Mouse (Mus musculus): Measurements from ENCODE around the gene Gapdhs. TPM values are rescaled to one million over a fixed set of nuclear protein-coding genes. Genes with fewer than 3 reads are reported as not detected.
A peak's percentile ranks its signal among the peaks of the same experiment; 100 is the strongest.
"Not testable (repeated sequence)": the region's sequence is repeated elsewhere in the genome, so short reads cannot be mapped to it uniquely, and the experiment has no call there.

Gapdhs gene
- polyA plus RNA-seq, 1 experiment from 2014 or later: 1.2 TPM

GRCm38 (mm10) chr7:30751086-30751669, 7.7 kb upstream of the Gapdhs start, which contains the start of gene Sbsn:
Gene Sbsn, plus strand, starts transcription at chr7:30751471.
- H3K27me3 ChIP-seq (ENCODE audit: control insufficient read depth, insufficient read depth, low read length): no peaks in the 10 kb centered on the region
- H3K36me3 ChIP-seq (ENCODE audit: control insufficient read depth, insufficient read depth, low read length): 0 out of 2 replicates have a peak, but pooled peaks cover 7% of the 10 kb centered on the region
- no peak within 1 kb of the TSS for H3K9ac ChIP-seq (replicated peaks; ENCODE audit: low read depth, low read length)
- H3K4me1 ChIP-seq (ENCODE audit: control insufficient read depth, insufficient read depth, low read length): no peaks in the 10 kb centered on the region
- 0 out of 2 replicates have a peak, but pooled peaks cover 4% of the 10 kb centered on the region for H3K9me3 ChIP-seq (ENCODE audit: control insufficient read depth, low read length)
- H3K4me3 ChIP-seq (ENCODE audit: low read depth, low read length): no peak within 1 kb of the TSS
- H3K4me2 ChIP-seq (ENCODE audit: low read depth, low read length): no peak within 1 kb of the TSS
- ATAC-seq (ENCODE audit: low read depth): no peak
- no peak within 1 kb of the TSS for H3K27ac ChIP-seq (ENCODE audit: low read depth, low read length)
- 60% methylated on average over 5 of the region's 5 CpGs for WGBS

- Histone ChIP-seq H3K9me3 (ENCODE audit: control insufficient read depth, low read length) (0 out of 2 replicates have a peak, but pooled peaks cover 2% of the 10 kb centered on the region), H3K4me1 (ENCODE audit: control insufficient read depth, insufficient read depth, low read length) (no peaks in the 10 kb centered on the region), H3K27ac (ENCODE audit: low read depth, low read length) (no peak overlapping the region), H3K27me3 (ENCODE audit: control insufficient read depth, insufficient read depth, low read length) (no peaks in the 10 kb centered on the region), H3K4me2 (ENCODE audit: low read depth, low read length) (no peak overlapping the region), H3K36me3 (ENCODE audit: control insufficient read depth, insufficient read depth, low read length) (0 out of 2 replicates have a peak, but pooled peaks cover 4% of the 10 kb centered on the region), H3K9ac (replicated peaks; ENCODE audit: low read depth, low read length) (no peak overlapping the region), H3K4me3 (ENCODE audit: low read depth, low read length) (no peak overlapping the region)
- no peak for ATAC-seq (ENCODE audit: low read depth)
- 90% methylated on average over 13 of the region's 13 CpGs for WGBS
Measured at GRCm38 (mm10) chr7:30749824-30750606, 6.5 kb upstream of the Gapdhs start.

- Histone ChIP-seq H3K36me3 (ENCODE audit: control insufficient read depth, insufficient read depth, low read length) (0 out of 2 replicates have a peak, but pooled peaks cover 4% of the 10 kb centered on the region), H3K4me2 (ENCODE audit: low read depth, low read length) (no peak overlapping the region), H3K27ac (ENCODE audit: low read depth, low read length) (no peak overlapping the region), H3K4me3 (ENCODE audit: low read depth, low read length) (no peak overlapping the region), H3K27me3 (ENCODE audit: control insufficient read depth, insufficient read depth, low read length) (no peaks in the 10 kb centered on the region), H3K9ac (replicated peaks; ENCODE audit: low read depth, low read length) (no peak overlapping the region), H3K9me3 (ENCODE audit: control insufficient read depth, low read length) (no peaks in the 10 kb centered on the region), H3K4me1 (ENCODE audit: control insufficient read depth, insufficient read depth, low read length) (no peaks in the 10 kb centered on the region)
- no peak for ATAC-seq (ENCODE audit: low read depth)
- 88% methylated on average over 7 of the region's 7 CpGs for WGBS
Measured at GRCm38 (mm10) chr7:30747525-30748204, 4.2 kb upstream of the Gapdhs start.

DNA sequence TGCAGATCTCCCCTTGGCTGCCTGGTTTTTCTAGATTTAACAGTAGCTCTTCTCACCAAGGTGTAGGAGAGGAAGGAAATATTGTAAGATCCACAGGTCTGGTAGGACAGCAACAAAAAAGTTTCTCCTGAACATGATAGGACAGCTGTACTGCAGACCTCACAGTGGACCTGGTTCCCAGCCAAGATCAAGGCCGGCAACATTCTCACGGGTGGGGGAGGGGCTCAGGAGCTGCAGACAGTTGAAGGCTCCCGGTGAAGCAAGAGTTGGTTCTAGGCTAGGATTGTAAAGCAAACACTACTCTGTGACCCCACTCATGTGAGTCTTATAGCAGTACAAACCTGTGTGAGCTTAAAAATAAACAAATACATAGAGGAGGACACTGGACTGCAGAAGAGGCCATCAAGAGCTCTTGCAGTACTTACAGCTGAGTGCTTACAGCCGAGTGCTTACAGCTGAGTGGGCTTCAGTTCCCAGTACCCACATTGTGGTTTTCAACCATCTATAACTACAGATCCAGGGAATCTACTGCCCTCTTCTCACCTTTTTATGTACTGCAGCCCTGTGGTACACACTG, 629 bp upstream of the Gapdhs start:
- no peak overlapping the region for H3K4me3 ChIP-seq (ENCODE audit: low read depth, low read length)
- H3K27ac ChIP-seq (ENCODE audit: low read depth, low read length): no peak overlapping the region
- H3K4me1 ChIP-seq (ENCODE audit: control insufficient read depth, insufficient read depth, low read length): no peaks in the 10 kb centered on the region
- WGBS: 36% methylated on average over 4 of the region's 4 CpGs
- 0 out of 2 replicates have a peak, but pooled peaks cover 4% of the 10 kb centered on the region for H3K36me3 ChIP-seq (ENCODE audit: control insufficient read depth, insufficient read depth, low read length)
- H3K9ac ChIP-seq (replicated peaks; ENCODE audit: low read depth, low read length): no peak overlapping the region
- H3K9me3 ChIP-seq (ENCODE audit: control insufficient read depth, low read length): no peaks in the 10 kb centered on the region
- H3K4me2 ChIP-seq (ENCODE audit: low read depth, low read length): no peak overlapping the region
- H3K27me3 ChIP-seq (ENCODE audit: control insufficient read depth, insufficient read depth, low read length): no peaks in the 10 kb centered on the region
- no peak for ATAC-seq (ENCODE audit: low read depth)

DNA sequence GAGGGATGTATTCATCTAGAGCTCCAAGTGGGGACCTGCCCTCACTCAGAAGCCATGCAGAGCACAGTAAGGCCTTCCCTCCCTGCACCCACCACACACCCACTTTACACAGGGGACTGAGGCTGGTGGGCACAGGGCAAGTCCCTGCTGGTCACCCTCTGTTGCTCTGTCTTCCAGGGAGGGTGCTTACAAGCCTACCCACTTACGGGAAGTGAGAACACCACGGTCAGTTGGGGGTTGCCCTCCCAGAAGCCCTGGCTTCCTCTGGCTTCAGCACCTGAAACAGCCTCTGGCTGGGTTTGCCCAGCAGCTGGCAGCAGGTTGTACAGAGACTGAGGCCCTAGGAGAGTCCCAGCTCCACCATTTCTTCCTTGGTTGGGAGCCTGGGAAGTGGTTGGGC, 911 bp downstream of the Gapdhs start:
- H3K9ac ChIP-seq (replicated peaks; ENCODE audit: low read depth, low read length); ATAC-seq (ENCODE audit: low read depth); H3K36me3 ChIP-seq (ENCODE audit: control insufficient read depth, insufficient read depth, low read length); H3K27me3 ChIP-seq (ENCODE audit: control insufficient read depth, insufficient read depth, low read length); H3K9me3 ChIP-seq (ENCODE audit: control insufficient read depth, low read length); H3K4me2 ChIP-seq (ENCODE audit: low read depth, low read length); H3K4me1 ChIP-seq (ENCODE audit: control insufficient read depth, insufficient read depth, low read length); H3K27ac ChIP-seq (ENCODE audit: low read depth, low read length); H3K4me3 ChIP-seq (ENCODE audit: low read depth, low read length): not testable (repeated sequence)
- WGBS: 96% methylated on average over 2 of the region's 2 CpGs

GRCm38 (mm10) chr7:30736211-30736610, 7.3 kb downstream of the Gapdhs start:
- Histone ChIP-seq H3K4me3 (ENCODE audit: low read depth, low read length) (no peak overlapping the region), H3K9ac (replicated peaks; ENCODE audit: low read depth, low read length) (no peak overlapping the region), H3K27ac (ENCODE audit: low read depth, low read length) (no peak overlapping the region), H3K4me2 (ENCODE audit: low read depth, low read length) (no peak overlapping the region), H3K9me3 (ENCODE audit: control insufficient read depth, low read length) (no peaks in the 10 kb centered on the region), H3K4me1 (ENCODE audit: control insufficient read depth, insufficient read depth, low read length) (peaks cover 3% of the 10 kb centered on the region; the same call in 1 of the 2 replicates), H3K27me3 (ENCODE audit: control insufficient read depth, insufficient read depth, low read length) (no peaks in the 10 kb centered on the region), H3K36me3 (ENCODE audit: control insufficient read depth, insufficient read depth, low read length) (peaks cover 39% of the 10 kb centered on the region)
- 81% methylated on average over 3 of the region's 3 CpGs for WGBS
- ATAC-seq (ENCODE audit: low read depth): no peak

DNA sequence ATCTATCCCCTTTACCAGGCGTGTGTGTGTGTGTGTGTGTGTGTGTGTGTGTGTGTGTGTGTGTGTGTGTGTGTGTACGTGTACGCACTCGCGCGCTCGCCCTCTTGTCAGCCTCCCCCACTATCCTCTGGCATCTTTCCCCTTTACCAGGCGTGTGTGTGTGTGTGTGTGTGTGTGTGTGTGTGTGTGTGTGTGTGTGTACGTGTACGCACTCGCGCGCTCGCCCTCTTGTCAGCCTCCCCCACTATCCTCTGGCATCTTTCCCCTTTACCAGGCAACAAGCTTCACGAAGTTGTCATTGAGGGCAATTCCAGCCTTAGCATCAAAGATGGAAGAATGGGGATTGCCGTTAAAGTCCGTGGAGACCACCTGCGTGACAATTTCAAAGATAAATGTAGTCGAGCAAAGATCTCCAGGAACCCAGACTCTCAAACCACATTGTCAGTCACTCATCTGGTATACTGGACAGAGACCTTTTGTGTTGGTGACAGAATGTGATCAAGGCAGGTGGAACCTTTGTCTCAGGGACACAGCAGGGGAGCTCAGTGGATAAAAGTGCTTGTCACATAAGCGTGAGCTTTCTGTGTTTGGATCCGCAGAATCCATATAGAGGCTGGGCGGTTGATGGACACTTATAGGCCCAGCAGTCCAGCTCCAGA, 13.3 kb downstream of the Gapdhs start:
- Histone ChIP-seq H3K4me2 (ENCODE audit: low read depth, low read length) (peak overlapping the region; percentile 72), H3K36me3 (ENCODE audit: control insufficient read depth, insufficient read depth, low read length) (peaks cover 18% of the 10 kb centered on the region), H3K27ac (ENCODE audit: low read depth, low read length) (peak overlapping the region; percentile 94), H3K9ac (replicated peaks; ENCODE audit: low read depth, low read length) (peak overlapping the region; percentile 80), H3K4me3 (ENCODE audit: low read depth, low read length) (peak overlapping the region; percentile 78), H3K4me1 (ENCODE audit: control insufficient read depth, insufficient read depth, low read length) (peaks cover 21% of the 10 kb centered on the region)
- 10% methylated on average over 19 of the region's 22 CpGs for WGBS
- not testable (repeated sequence) for H3K9me3 ChIP-seq (ENCODE audit: control insufficient read depth, low read length); H3K27me3 ChIP-seq (ENCODE audit: control insufficient read depth, insufficient read depth, low read length)
- peak; percentile 26 for ATAC-seq (ENCODE audit: low read depth)

GRCm38 (mm10) chr7:30729396-30730063, 14.0 kb downstream of the Gapdhs start, which contains the start of gene Tmem147:
Gene Tmem147, minus strand, starts transcription at chr7:30729540.
- Histone ChIP-seq H3K4me3 (ENCODE audit: low read depth, low read length) (peak within 1 kb of the TSS; percentile 78), H3K9ac (replicated peaks; ENCODE audit: low read depth, low read length) (peak within 1 kb of the TSS; percentile 80), H3K36me3 (ENCODE audit: control insufficient read depth, insufficient read depth, low read length) (peaks cover 13% of the 10 kb centered on the region), H3K27me3 (ENCODE audit: control insufficient read depth, insufficient read depth, low read length) (no peaks in the 10 kb centered on the region), H3K27ac (ENCODE audit: low read depth, low read length) (peak within 1 kb of the TSS; percentile 94), H3K4me1 (ENCODE audit: control insufficient read depth, insufficient read depth, low read length) (peaks cover 21% of the 10 kb centered on the region), H3K9me3 (ENCODE audit: control insufficient read depth, low read length) (no peaks in the 10 kb centered on the region), H3K4me2 (ENCODE audit: low read depth, low read length) (peak within 1 kb of the TSS; percentile 72)
- ATAC-seq (ENCODE audit: low read depth): peak; percentile 97
- under 1% methylated on average over 60 of the region's 60 CpGs for WGBS
